21 mouse cellular contexts compared by ENCODE assay signal in the genomic region with DNA sequence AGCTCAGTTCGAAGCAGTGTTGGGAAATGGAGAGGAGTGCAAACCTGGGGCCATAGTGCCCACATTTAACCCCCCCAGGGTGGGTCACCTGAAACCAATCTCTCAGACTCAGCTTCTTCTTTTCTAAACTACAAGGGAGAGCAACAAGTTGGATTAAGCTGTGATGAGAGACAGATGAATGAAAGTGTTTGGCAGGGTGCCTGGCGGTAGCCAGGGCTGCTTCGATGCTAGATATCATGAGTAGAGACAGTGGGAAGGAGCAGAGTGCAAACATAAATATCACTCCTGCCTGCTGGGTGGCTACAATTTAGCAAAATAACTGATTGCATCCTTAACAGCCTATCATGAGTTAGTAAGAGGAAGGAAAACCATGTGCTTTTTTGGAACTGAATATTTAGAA.
"Had no signal": no experiment of that assay in that cellular context is flagged by ENCODE, and none has a peak within 500 bp of the region (broad histone marks: within the 10 kb centered on the region; RNA-seq: fewer than 3 reads in every experiment).

No protein-coding gene starts in this region.

- H3K9ac ChIP-seq: limb, embryonic 13.5 days; liver, embryonic 12.5 days; liver, embryonic 15.5 days; midbrain, embryonic 12.5 days; midbrain, embryonic 15.5 days; neural tube, embryonic 12.5 days; neural tube, embryonic 15.5 days; stomach, embryonic 15.5 days had no signal

- H3K9me3 ChIP-seq: limb, embryonic 10.5 days; limb, embryonic 13.5 days; liver, embryonic 12.5 days; liver, embryonic 15.5 days; midbrain, embryonic 12.5 days; midbrain, embryonic 15.5 days; neural tube, embryonic 12.5 days; neural tube, embryonic 15.5 days; stomach, embryonic 15.5 days had no signal

- DNase-seq: kidney, adult 18-20 months; kidney, postnatal 36 days; layer of hippocampus, postnatal 36 days; liver; lung, adult 18-20 months; right cerebral cortex, adult 18-20 months; spleen, adult 18-20 months; thymus, adult 18-20 months; thymus, postnatal 36 days had no signal

- H3K4me3 ChIP-seq: left cerebral cortex, adult 2 months; limb, embryonic 10.5 days; limb, embryonic 13.5 days; liver, embryonic 12.5 days; liver, embryonic 15.5 days; midbrain, embryonic 12.5 days; midbrain, embryonic 15.5 days; neural tube, embryonic 12.5 days; neural tube, embryonic 15.5 days; stomach, embryonic 15.5 days had no signal

- H3K27me3 ChIP-seq: limb, embryonic 13.5 days; liver, embryonic 12.5 days; liver, embryonic 15.5 days; midbrain, embryonic 12.5 days; midbrain, embryonic 15.5 days; neural tube, embryonic 12.5 days; neural tube, embryonic 15.5 days; stomach, embryonic 15.5 days had no signal

- H3K27ac ChIP-seq: kidney, postnatal 0 days; left cerebral cortex, adult 2 months; limb, embryonic 10.5 days; limb, embryonic 13.5 days; liver, embryonic 12.5 days; liver, embryonic 15.5 days; macrophage; midbrain, embryonic 12.5 days; midbrain, embryonic 15.5 days; neural tube, embryonic 12.5 days; neural tube, embryonic 15.5 days; stomach, embryonic 15.5 days had no signal

- H3K4me1 ChIP-seq: limb, embryonic 10.5 days; limb, embryonic 13.5 days; liver, embryonic 12.5 days; liver, embryonic 15.5 days; midbrain, embryonic 12.5 days; midbrain, embryonic 15.5 days; neural tube, embryonic 12.5 days; neural tube, embryonic 15.5 days; stomach, embryonic 15.5 days had no signal

- ATAC-seq: liver, embryonic 12.5 days; midbrain, embryonic 15.5 days had no signal

- H3K4me2 ChIP-seq: limb, embryonic 13.5 days; liver, embryonic 12.5 days; liver, embryonic 15.5 days; midbrain, embryonic 12.5 days; midbrain, embryonic 15.5 days; neural tube, embryonic 12.5 days; neural tube, embryonic 15.5 days; stomach, embryonic 15.5 days had no signal

- H3K36me3 ChIP-seq: limb, embryonic 10.5 days; limb, embryonic 13.5 days; liver, embryonic 12.5 days; liver, embryonic 15.5 days; midbrain, embryonic 12.5 days; midbrain, embryonic 15.5 days; neural tube, embryonic 12.5 days; neural tube, embryonic 15.5 days; stomach, embryonic 15.5 days had no signal
